Mouse (Mus musculus) neural tube, embryonic 11.5 days (tissue): ENCODE measurements around the gene 2210011C24Rik. TPM values are rescaled to one million over a fixed set of nuclear protein-coding genes. Genes with fewer than 3 reads are reported as not detected.

Experiments used
- ATAC-seq: fragments of 200-750 bp; cut with Nextera tagmentation; 2 replicates; pipeline ENCODE4 v1.8.0; 2017; ENCODE audit warnings: moderate number of reproducible peaks, mild to moderate bottlenecking, moderate TSS enrichment, moderate library complexity; ENCODE audit not compliant: insufficient read depth, low FRiP score, low TSS enrichment
- DNase-seq: peaks from one replicate; pipeline ENCODE4 v3.0.0-alpha.2; 2015; ENCODE audit warnings: low spot score
- H3K27ac ChIP-seq: fragments of 300-500 bp; sonication (generic); 2 replicates; pipeline ENCODE4 v1.5.1; 2014; ENCODE audit warnings: low read depth, mild to moderate bottlenecking, low read length
- H3K27me3 ChIP-seq: fragments of 300-500 bp; sonication (generic); 2 replicates; pipeline ENCODE4 v1.6.1; 2014; ENCODE audit warnings: mild to moderate bottlenecking, low read length, mixed read lengths; ENCODE audit not compliant: control insufficient read depth, insufficient read depth
- H3K36me3 ChIP-seq: fragments of 300-500 bp; sonication (generic); 2 replicates; pipeline ENCODE4 v1.6.1; 2014; ENCODE audit warnings: mild to moderate bottlenecking, low read length, moderate library complexity, mixed read lengths; ENCODE audit not compliant: control insufficient read depth, insufficient read depth
- H3K4me1 ChIP-seq: fragments of 300-500 bp; sonication (generic); 2 replicates; pipeline ENCODE4 v1.6.1; 2014; ENCODE audit warnings: low read length, mixed read lengths; ENCODE audit not compliant: control insufficient read depth, insufficient read depth
- H3K4me2 ChIP-seq: fragments of 300-500 bp; sonication (generic); 2 replicates; pipeline ENCODE4 v1.6.1; 2014; ENCODE audit warnings: low read depth, mild to moderate bottlenecking, moderate library complexity
- H3K4me3 ChIP-seq: fragments of 300-500 bp; sonication (generic); 2 replicates; pipeline ENCODE4 v1.5.1; 2014; ENCODE audit warnings: low read depth, low read length
- H3K9ac ChIP-seq: fragments of 300-500 bp; sonication (generic); 2 replicates; pipeline ENCODE4 v1.6.1; 2014; ENCODE audit warnings: mild to moderate bottlenecking, low read length
- H3K9me3 ChIP-seq: fragments of 300-500 bp; sonication (generic); 2 replicates; pipeline ENCODE4 v1.6.1; 2016; ENCODE audit warnings: low read length; ENCODE audit not compliant: control insufficient read depth
- WGBS: fragments of 180-500 bp; shearing (Covaris S2); extraction: QIAGEN DNeasy Blood & Tissue Kit; methylation state at CpG from one replicate; pipeline ENCODE4 v1.1.7; 2014; 5-methylcytosine and 5-hydroxymethylcytosine counted together
- polyA plus RNA-seq: library from polyadenylated mRNA; unstranded; fragments of >200 nt; fragmentation: Nextera tagmentation; extraction: Ambion mirVana; gene quantifications from 2 replicates; pipeline ENCODE4 v1.2.1, GENCODE M21; 2014

The 2210011C24Rik gene
- polyA plus RNA-seq, 1 experiment from 2014 or later: not detected

- Histone ChIP-seq H3K4me3 (peak overlapping the region; percentile 43), H3K27me3 (peaks cover 34% of the 10 kb centered on the region), H3K36me3 (no peaks in the 10 kb centered on the region), H3K9me3 (no peaks in the 10 kb centered on the region), H3K27ac (no peak overlapping the region), H3K4me2 (peak overlapping the region; percentile 72), H3K4me1 (peaks cover 3% of the 10 kb centered on the region; the same call in 1 of the 2 replicates), H3K9ac (peak overlapping the region; percentile 56)
- ATAC-seq (peak; percentile 78), DNase-seq (peak; percentile 82)
- WGBS: 1% methylated on average over 41 of the region's 41 CpGs
Observed at GRCm38 (mm10) chr8:84025863-84026262, 13.9 kb upstream of the 2210011C24Rik start.

GRCm38 (mm10) chr8:84024171-84024570, 12.2 kb upstream of the 2210011C24Rik start:
- Histone ChIP-seq H3K9me3 (no peaks in the 10 kb centered on the region), H3K4me3 (no peak overlapping the region), H3K9ac (no peak overlapping the region), H3K36me3 (no peaks in the 10 kb centered on the region), H3K4me2 (no peak overlapping the region), H3K27ac (no peak overlapping the region), H3K4me1 (peaks cover 3% of the 10 kb centered on the region; the same call in 1 of the 2 replicates), H3K27me3 (peaks cover 34% of the 10 kb centered on the region)
- DNase-seq (peak; percentile 69), ATAC-seq (no peak)
- WGBS: 9% methylated on average over 10 of the region's 10 CpGs

GRCm38 (mm10) chr8:84023631-84024030, 11.7 kb upstream of the 2210011C24Rik start:
- WGBS: 56% methylated on average over 1 of the region's 1 CpGs
- Histone ChIP-seq H3K9me3 (no peaks in the 10 kb centered on the region), H3K4me1 (peaks cover 3% of the 10 kb centered on the region; the same call in 1 of the 2 replicates), H3K9ac (no peak overlapping the region), H3K4me2 (no peak overlapping the region), H3K27me3 (peaks cover 33% of the 10 kb centered on the region), H3K4me3 (no peak overlapping the region), H3K36me3 (no peaks in the 10 kb centered on the region), H3K27ac (no peak overlapping the region)
- ATAC-seq: no peak
- DNase-seq: no peak

- H3K36me3 ChIP-seq: no peaks in the 10 kb centered on the region
- H3K9ac ChIP-seq: no peak overlapping the region
- ATAC-seq: no peak
- H3K27ac ChIP-seq: no peak overlapping the region
- WGBS: 34% methylated on average over 5 of the region's 5 CpGs
- no peak overlapping the region for H3K4me3 ChIP-seq
- DNase-seq: no peak
- no peak overlapping the region for H3K4me2 ChIP-seq
- H3K27me3 ChIP-seq: peaks cover 29% of the 10 kb centered on the region
- H3K9me3 ChIP-seq: no peaks in the 10 kb centered on the region
- peaks cover 3% of the 10 kb centered on the region; the same call in 1 of the 2 replicates for H3K4me1 ChIP-seq
Observed at GRCm38 (mm10) chr8:84023085-84023484, 11.1 kb upstream of the 2210011C24Rik start.

GRCm38 (mm10) chr8:84021569-84021968, 9.6 kb upstream of the 2210011C24Rik start:
- Histone ChIP-seq H3K36me3 (no peaks in the 10 kb centered on the region), H3K9me3 (no peaks in the 10 kb centered on the region), H3K27me3 (peaks cover 17% of the 10 kb centered on the region), H3K9ac (no peak overlapping the region), H3K27ac (no peak overlapping the region), H3K4me3 (no peak overlapping the region), H3K4me1 (peaks cover 3% of the 10 kb centered on the region; the same call in 1 of the 2 replicates), H3K4me2 (no peak overlapping the region)
- 53% methylated on average over 12 of the region's 12 CpGs for WGBS
- ATAC-seq: no peak
- no peak for DNase-seq

GRCm38 (mm10) chr8:84021096-84021495, 9.1 kb upstream of the 2210011C24Rik start, which contains the start of gene Palm3:
Gene Palm3, plus strand, starts transcription at chr8:84021471.
- Histone ChIP-seq H3K4me1 (peaks cover 3% of the 10 kb centered on the region; the same call in 1 of the 2 replicates), H3K27me3 (peaks cover 15% of the 10 kb centered on the region), H3K4me2 (no peak within 1 kb of the TSS), H3K9me3 (no peaks in the 10 kb centered on the region), H3K9ac (no peak within 1 kb of the TSS), H3K27ac (no peak within 1 kb of the TSS), H3K36me3 (no peaks in the 10 kb centered on the region), H3K4me3 (no peak within 1 kb of the TSS)
- 8% methylated on average over 17 of the region's 18 CpGs for WGBS
- DNase-seq: no peak
- ATAC-seq: no peak

GRCm38 (mm10) chr8:84019738-84020137, 7.8 kb upstream of the 2210011C24Rik start:
- Histone ChIP-seq H3K4me2 (no peak overlapping the region), H3K9ac (no peak overlapping the region), H3K27ac (no peak overlapping the region), H3K27me3 (0 out of 2 replicates have a peak, but pooled peaks cover 6% of the 10 kb centered on the region), H3K36me3 (no peaks in the 10 kb centered on the region), H3K4me1 (peaks cover 3% of the 10 kb centered on the region; the same call in 1 of the 2 replicates), H3K4me3 (no peak overlapping the region), H3K9me3 (no peaks in the 10 kb centered on the region)
- WGBS: 82% methylated on average over 9 of the region's 9 CpGs
- no peak for ATAC-seq
- DNase-seq: no peak

GRCm38 (mm10) chr8:84015833-84016232, 3.9 kb upstream of the 2210011C24Rik start:
- no peak overlapping the region for H3K4me2 ChIP-seq
- DNase-seq (no peak), ATAC-seq (no peak)
- peaks cover 28% of the 10 kb centered on the region for H3K27me3 ChIP-seq
- H3K4me1 ChIP-seq: peaks cover 17% of the 10 kb centered on the region
- H3K36me3 ChIP-seq: no peaks in the 10 kb centered on the region
- no peak overlapping the region for H3K27ac ChIP-seq
- H3K9ac ChIP-seq: no peak overlapping the region
- 93% methylated on average over 5 of the region's 5 CpGs for WGBS
- H3K4me3 ChIP-seq: no peak overlapping the region
- no peaks in the 10 kb centered on the region for H3K9me3 ChIP-seq

GRCm38 (mm10) chr8:84012499-84013165, 661 bp upstream of the 2210011C24Rik start:
- no peak overlapping the region for H3K27ac ChIP-seq
- peak overlapping the region; percentile 39 for H3K4me3 ChIP-seq
- H3K9ac ChIP-seq: peak overlapping the region; percentile 50
- DNase-seq: no peak
- H3K4me2 ChIP-seq: peak overlapping the region; percentile 97
- H3K27me3 ChIP-seq: peaks cover 37% of the 10 kb centered on the region
- no peaks in the 10 kb centered on the region for H3K36me3 ChIP-seq
- WGBS: 7% methylated on average over 35 of the region's 35 CpGs
- peaks cover 18% of the 10 kb centered on the region for H3K4me1 ChIP-seq
- ATAC-seq: no peak
- H3K9me3 ChIP-seq: no peaks in the 10 kb centered on the region
